Mouse (Mus musculus) stomach, postnatal 0 days (tissue): Measurements from ENCODE around the gene Jmjd7. TPM values are rescaled to one million over a fixed set of nuclear protein-coding genes. Genes with fewer than 3 reads are reported as not detected.

ENCODE experiments used
- ATAC-seq: fragments of 200-750 bp; cut with Nextera tagmentation; 2 replicates; pipeline ENCODE4 v1.8.0; 2017; ENCODE audit not compliant: low FRiP score, low TSS enrichment
- DNase-seq: peaks from one replicate; pipeline ENCODE4 v3.0.0-alpha.2; 2016; ENCODE audit warnings: low spot score
- H3K27ac ChIP-seq: fragments of 300-500 bp; sonication (generic); replicated peaks from 2 replicates; pipeline ENCODE4 v1.5.1; 2014; ENCODE audit warnings: mild to moderate bottlenecking, control low read depth
- H3K27me3 ChIP-seq: fragments of 300-500 bp; sonication (generic); 2 replicates; pipeline ENCODE4 v1.6.1; 2014; ENCODE audit warnings: low read length; ENCODE audit not compliant: control insufficient read depth, insufficient read depth
- H3K36me3 ChIP-seq: fragments of 300-500 bp; sonication (generic); 2 replicates; pipeline ENCODE4 v1.6.1; 2014; ENCODE audit warnings: low read length, mixed read lengths; ENCODE audit not compliant: control insufficient read depth, insufficient read depth
- H3K4me1 ChIP-seq: fragments of 300-500 bp; sonication (generic); replicated peaks from 2 replicates; pipeline ENCODE4 v1.6.1; 2014; ENCODE audit warnings: antibody characterized with exemption; ENCODE audit not compliant: control insufficient read depth, insufficient read depth
- H3K4me2 ChIP-seq: fragments of 300-500 bp; sonication (generic); replicated peaks from 2 replicates; pipeline ENCODE4 v1.6.1; 2014; ENCODE audit warnings: low read depth, mild to moderate bottlenecking, control low read depth, moderate library complexity
- H3K4me3 ChIP-seq: fragments of 300-500 bp; sonication (generic); 2 replicates; pipeline ENCODE4 v1.5.1; 2014; ENCODE audit warnings: low read depth, low read length, control low read depth
- H3K9ac ChIP-seq: fragments of 300-500 bp; sonication (generic); 2 replicates; pipeline ENCODE4 v1.6.1; 2014; ENCODE audit warnings: mild to moderate bottlenecking, low read length, control low read depth, mixed read lengths
- H3K9me3 ChIP-seq: fragments of 300-500 bp; sonication (generic); 2 replicates; pipeline ENCODE4 v1.6.1; 2016; ENCODE audit warnings: low read length; ENCODE audit not compliant: control insufficient read depth
- CTCF ChIP-seq: IDR thresholded peaks from 2 replicates; pipeline ENCODE4 v1.5.1; 2016; ENCODE audit warnings: antibody characterized with exemption, low read depth, mild to moderate bottlenecking, moderate library complexity
- EP300 ChIP-seq: optimal IDR thresholded peaks from 2 replicates; pipeline ENCODE3; 2016; ENCODE audit warnings: antibody characterized with exemption
- WGBS: fragments of 180-500 bp; shearing (Covaris S2); extraction: QIAGEN DNeasy Blood & Tissue Kit; methylation state at CpG from one replicate; pipeline ENCODE4 v1.1.7; 2014; 5-methylcytosine and 5-hydroxymethylcytosine counted together
- polyA plus RNA-seq: library from polyadenylated mRNA; unstranded; fragments of >200 nt; fragmentation: Nextera tagmentation; extraction: Ambion mirVana; gene quantifications from 2 replicates; pipeline ENCODE4 v1.2.1, GENCODE M21; 2015

The Jmjd7 gene
- polyA plus RNA-seq, 1 experiment from 2014 or later: 12.7 TPM

DNA sequence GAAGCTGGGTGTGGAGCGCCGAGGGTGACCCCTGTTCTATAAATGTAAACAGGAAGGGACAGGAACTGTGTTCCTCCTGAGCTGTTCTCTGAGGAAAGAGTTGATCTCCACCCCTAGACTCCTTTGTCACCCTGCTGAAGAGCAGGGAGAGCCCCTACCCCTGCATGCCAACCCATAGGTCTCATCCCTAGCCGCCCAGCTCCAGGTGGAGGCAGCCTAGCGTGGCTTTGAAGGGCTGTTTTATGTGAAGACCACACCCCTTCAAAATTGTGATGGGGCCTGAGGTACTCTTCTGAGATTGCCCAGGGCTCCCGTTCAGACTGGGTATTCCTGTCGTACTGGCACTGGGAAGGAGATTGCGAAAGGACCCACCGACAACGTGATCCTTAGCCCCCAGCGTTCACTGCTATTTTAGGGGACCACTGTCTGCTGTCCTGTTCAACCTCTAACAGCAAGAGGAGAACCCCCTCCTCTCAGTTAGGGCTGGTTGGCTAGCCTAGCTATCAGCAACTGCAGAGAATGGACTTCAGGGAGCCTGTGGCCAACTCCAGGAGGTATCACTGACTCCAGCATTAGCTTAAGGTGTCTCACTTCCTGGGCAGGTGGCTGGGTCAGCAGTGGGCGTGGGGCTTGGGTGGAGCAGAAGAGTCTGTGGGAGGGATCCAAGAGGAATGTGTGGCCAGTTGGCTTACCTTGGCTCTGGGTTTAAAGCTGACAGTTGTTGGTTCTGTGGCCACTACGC lies 5.6 kb downstream of the Jmjd7 start, which contains the start of gene Pla2g4b:
TSS of gene Pla2g4b (plus strand) at position 692 of the 742 bp plus-strand sequence.
- Histone ChIP-seq H3K27me3 (no peaks in the 10 kb centered on the region), H3K9me3 (no peaks in the 10 kb centered on the region), H3K9ac (no peak within 1 kb of the TSS), H3K27ac (0 out of 2 replicates have a peak within 1 kb of the TSS, but pooled peaks have one; percentile 18), H3K4me3 (no peak within 1 kb of the TSS), H3K36me3 (peaks cover 3% of the 10 kb centered on the region; the same call in 1 of the 2 replicates), H3K4me2 (no peak within 1 kb of the TSS), H3K4me1 (no peaks in the 10 kb centered on the region)
- DNase-seq (no peak), ATAC-seq (no peak)
- TF ChIP-seq CTCF (no peak), EP300 (no peak)
- 88% methylated on average over 12 of the region's 12 CpGs for WGBS

- Histone ChIP-seq H3K27me3 (no peaks in the 10 kb centered on the region), H3K36me3 (peaks cover 3% of the 10 kb centered on the region; the same call in 1 of the 2 replicates), H3K27ac (no peak overlapping the region), H3K4me2 (no peak overlapping the region), H3K9ac (no peak overlapping the region), H3K4me3 (no peak overlapping the region), H3K9me3 (no peaks in the 10 kb centered on the region), H3K4me1 (no peaks in the 10 kb centered on the region)
- ATAC-seq (no peak), DNase-seq (no peak)
- 79% methylated on average over 5 of the region's 5 CpGs for WGBS
- TF ChIP-seq EP300: no peak
Measured at GRCm38 (mm10) chr2:120033726-120034125, 6.4 kb downstream of the Jmjd7 start.

- no peaks in the 10 kb centered on the region for H3K9me3 ChIP-seq
- no peak overlapping the region for H3K9ac ChIP-seq
- ATAC-seq: no peak
- no peaks in the 10 kb centered on the region for H3K27me3 ChIP-seq
- H3K4me2 ChIP-seq: no peak overlapping the region
- 90% methylated on average over 9 of the region's 9 CpGs for WGBS
- peaks cover 7% of the 10 kb centered on the region for H3K36me3 ChIP-seq
- DNase-seq: no peak
- no peaks in the 10 kb centered on the region for H3K4me1 ChIP-seq
- TF ChIP-seq EP300 (no peak), CTCF (no peak)
- H3K27ac ChIP-seq: no peak overlapping the region
- H3K4me3 ChIP-seq: no peak overlapping the region
Measured at GRCm38 (mm10) chr2:120037744-120038143, 10.5 kb downstream of the Jmjd7 start.

GRCm38 (mm10) chr2:120040991-120041390 lies 13.7 kb downstream of the Jmjd7 start:
- Histone ChIP-seq H3K4me3 (no peak overlapping the region), H3K27ac (no peak overlapping the region), H3K27me3 (no peaks in the 10 kb centered on the region), H3K36me3 (peaks cover 4% of the 10 kb centered on the region), H3K9ac (no peak overlapping the region), H3K9me3 (no peaks in the 10 kb centered on the region), H3K4me1 (peaks cover 3% of the 10 kb centered on the region; the same call in 1 of the 2 replicates), H3K4me2 (no peak overlapping the region)
- TF ChIP-seq CTCF (no peak), EP300 (no peak)
- 77% methylated on average over 5 of the region's 5 CpGs for WGBS
- DNase-seq (no peak), ATAC-seq (no peak)

DNA sequence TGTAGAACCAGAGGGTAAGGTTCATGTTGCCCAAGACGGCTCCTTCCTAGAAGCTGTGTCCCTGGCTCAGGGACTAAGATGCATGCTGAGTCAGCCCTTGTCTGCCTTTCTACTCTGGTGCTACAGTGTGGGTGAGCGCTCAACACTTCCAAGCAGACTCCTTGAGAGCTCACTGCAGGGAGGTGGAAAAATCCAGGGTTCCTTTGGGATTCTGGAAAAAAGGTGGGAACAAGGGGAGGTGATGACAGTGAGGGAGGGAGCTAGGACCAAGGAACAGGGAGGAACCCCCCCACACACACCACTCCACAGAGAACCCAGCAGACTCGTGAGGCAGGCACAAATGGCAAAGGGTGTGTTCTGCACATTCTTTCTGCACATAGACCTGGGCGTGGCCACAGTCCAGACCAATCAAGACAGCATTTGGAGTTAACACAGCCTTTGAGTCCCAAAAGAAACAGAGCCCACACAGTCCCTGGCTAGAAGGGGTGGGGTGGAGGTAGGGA lies 16.9 kb downstream of the Jmjd7 start:
- Histone ChIP-seq H3K27ac (peak overlapping the region; percentile 67), H3K27me3 (no peaks in the 10 kb centered on the region), H3K4me1 (peaks cover 3% of the 10 kb centered on the region; the same call in 1 of the 2 replicates), H3K4me2 (peak overlapping the region; percentile 12; the same call in 1 of the 2 replicates), H3K4me3 (no peak overlapping the region), H3K9ac (no peak overlapping the region), H3K9me3 (no peaks in the 10 kb centered on the region), H3K36me3 (peaks cover under 1% of the 10 kb centered on the region)
- WGBS: 36% methylated on average over 4 of the region's 4 CpGs
- TF ChIP-seq CTCF: no peak
- no peak for TF ChIP-seq EP300
- ATAC-seq (peak; percentile 76), DNase-seq (peak; percentile 74)

- WGBS: 72% methylated on average over 3 of the region's 3 CpGs
- H3K4me2 ChIP-seq: peak overlapping the region; percentile 12; the same call in 1 of the 2 replicates
- ATAC-seq: no peak
Measured at GRCm38 (mm10) chr2:120044676-120045075, 17.4 kb downstream of the Jmjd7 start.

More at GRCm38 (mm10) chr2:120044676-120045075, 17.4 kb downstream of the Jmjd7 start:
- Histone ChIP-seq H3K9me3 (no peaks in the 10 kb centered on the region), H3K36me3 (no peaks in the 10 kb centered on the region; the same call in 1 of the 2 replicates), H3K4me3 (no peak overlapping the region), H3K9ac (peak overlapping the region; percentile 8; the same call in 1 of the 2 replicates), H3K27ac (peak overlapping the region; percentile 67), H3K4me1 (peaks cover 3% of the 10 kb centered on the region; the same call in 1 of the 2 replicates), H3K27me3 (no peaks in the 10 kb centered on the region)
- no peak for DNase-seq
- TF ChIP-seq EP300 (no peak), CTCF (no peak)
